In genomic region chr2:43513852-43514251, GRCm38 (mm10) we compare ENCODE assay signal across 24 mouse cellular contexts. TPM values are rescaled to one million over a fixed set of nuclear protein-coding genes. Genes with fewer than 3 reads are reported as not detected.
DNase-seq lines count a peak whose midpoint lies in the region; ATAC-seq and TF ChIP-seq lines count a peak whose summit lies in the region.
"Had no signal": no experiment of that assay in that cellular context is flagged by ENCODE, and none has a peak within 500 bp of the region (broad histone marks: within the 10 kb centered on the region; RNA-seq: fewer than 3 reads in every experiment).

No protein-coding gene starts in this region.

- peaks cover 6% of the 10 kb centered on the region; the same call in 1 of the 2 replicates for H3K4me1 ChIP-seq in liver, adult 2 months (ENCODE audit: control insufficient read depth, insufficient read depth, low read length)
- H3K4me1 ChIP-seq in liver, embryonic 11.5 days (replicated peaks; ENCODE audit: control insufficient read depth, insufficient read depth, low read length): no peaks in the 10 kb centered on the region
- H3K4me1 ChIP-seq: embryonic facial prominence, embryonic 13.5 days; forebrain, embryonic 12.5 days; heart, embryonic 10.5 days; hindbrain, embryonic 13.5 days had no signal

- peak overlapping the region; percentile 20; the same call in 1 of the 2 replicates for H3K4me3 ChIP-seq in liver, adult 2 months (ENCODE audit: insufficient read depth, low read depth, low read length)
- no peak overlapping the region for H3K4me3 ChIP-seq in liver, embryonic 11.5 days (ENCODE audit: low read depth, low read length)
- H3K4me3 ChIP-seq: embryonic facial prominence, embryonic 13.5 days; forebrain, embryonic 12.5 days; heart, embryonic 10.5 days; hindbrain, embryonic 13.5 days had no signal

- H3K36me3 ChIP-seq in liver, adult 2 months (ENCODE audit: control insufficient read depth, insufficient read depth, low read length): no peaks in the 10 kb centered on the region
- H3K36me3 ChIP-seq in liver, embryonic 11.5 days (ENCODE audit: control insufficient read depth, insufficient read depth, low read length): no peaks in the 10 kb centered on the region
- H3K36me3 ChIP-seq: embryonic facial prominence, embryonic 13.5 days; forebrain, embryonic 12.5 days; heart, embryonic 10.5 days; hindbrain, embryonic 13.5 days had no signal

- H3K4me2 ChIP-seq in liver, embryonic 11.5 days: no peak overlapping the region
- H3K4me2 ChIP-seq: embryonic facial prominence, embryonic 13.5 days; forebrain, embryonic 12.5 days; hindbrain, embryonic 13.5 days had no signal

- intact Hi-C loops in heart, postnatal 25 days (cut with DNase I): no loop called here

- ATAC-seq in liver, embryonic 11.5 days (replicated peaks; ENCODE audit: low FRiP score): no peak
- ATAC-seq: forebrain, embryonic 16.5 days; hindbrain, postnatal 0 days had no signal

- 16% methylated on average over 7 of the region's 7 CpGs for WGBS in liver, adult 2 months
- WGBS in liver, embryonic 11.5 days: 62% methylated on average over 7 of the region's 7 CpGs

- TF ChIP-seq POLR2A in liver, adult 2 months (IDR thresholded peaks at IDR 0.05; ENCODE audit: extremely low read depth, insufficient read depth, low read length): no peak
- TF ChIP-seq POLR2A in brain, embryonic 14.5 days (IDR thresholded peaks at IDR 0.05; ENCODE audit: borderline replicate concordance, extremely low read depth, insufficient read depth, insufficient read length, poor library complexity, severe bottlenecking): no peak

- no peak for TF ChIP-seq CTCF in liver, adult 2 months (IDR thresholded peaks at IDR 0.05; ENCODE audit: low read depth, low read length)
- no peak for TF ChIP-seq CTCF in brain, embryonic 14.5 days (IDR thresholded peaks at IDR 0.05; ENCODE audit: borderline replicate concordance, extremely low read depth, insufficient read depth, insufficient read length)

- no peaks in the 10 kb centered on the region for H3K9me3 ChIP-seq in liver, embryonic 11.5 days (ENCODE audit: control insufficient read depth, low read length)
- H3K9me3 ChIP-seq: embryonic facial prominence, embryonic 13.5 days; heart, embryonic 10.5 days had no signal

- DNase-seq in kidney, adult 8-10 months: peak; percentile 8 to 41
- DNase-seq in kidney, postnatal 4 days: no peak
- peak; percentile 88 for DNase-seq in liver, adult 2 months (ENCODE audit: extremely low read depth, low read depth, low spot score)
- no peak for DNase-seq in liver, embryonic 11.5 days (ENCODE audit: low spot score)
- peak; percentile 1 for DNase-seq in brain, embryonic 14.5 days (ENCODE audit: low read depth)
- DNase-seq in embryo, embryonic 11 days: peak; percentile 14
- no peak for DNase-seq in adrenal gland, adult 2 months
- DNase-seq in heart, postnatal 25 days (ENCODE audit: low spot score): no peak
- DNase-seq: adrenal gland, adult 8-10 months; cerebellum, adult 18-20 months; cerebellum, adult 9-11 months; cerebellum, postnatal 36 days; gastrocnemius, postnatal 10 days; heart, adult 18-20 months; heart, postnatal 10 days had no signal

- no peak overlapping the region for H3K27ac ChIP-seq in liver, adult 2 months (replicated peaks; ENCODE audit: insufficient read depth, low read depth, low read length)
- H3K27ac ChIP-seq in liver, embryonic 11.5 days (ENCODE audit: low read depth, low read length): no peak overlapping the region
- H3K27ac ChIP-seq: embryonic facial prominence, embryonic 13.5 days; forebrain, embryonic 12.5 days; heart, embryonic 10.5 days; hindbrain, embryonic 13.5 days; hindbrain, postnatal 0 days had no signal

- H3K79me2 ChIP-seq in liver, adult 2 months (ENCODE audit: control insufficient read depth, insufficient read depth, low read length): no peaks in the 10 kb centered on the region

- no peak overlapping the region for H3K9ac ChIP-seq in liver, adult 2 months (ENCODE audit: low read depth, low read length)
- no peak overlapping the region for H3K9ac ChIP-seq in liver, embryonic 11.5 days (ENCODE audit: low read depth, low read length)
- H3K9ac ChIP-seq: embryonic facial prominence, embryonic 13.5 days; forebrain, embryonic 12.5 days; hindbrain, embryonic 13.5 days had no signal

- no peaks in the 10 kb centered on the region for H3K27me3 ChIP-seq in liver, adult 2 months (ENCODE audit: control insufficient read depth, insufficient read depth, low read length)
- no peaks in the 10 kb centered on the region for H3K27me3 ChIP-seq in liver, embryonic 11.5 days (replicated peaks; ENCODE audit: control insufficient read depth, insufficient read depth, low read length)
- H3K27me3 ChIP-seq: CH12.LX; embryonic facial prominence, embryonic 13.5 days; forebrain, embryonic 12.5 days; hindbrain, embryonic 13.5 days had no signal

RNA-seq across cellular contexts. Expression of gene Kynu, which starts 41.3 kb away (rescaled TPM):
- 130 and 154 TPM in 2 replicates for total RNA-seq in liver, adult 2 months (2014; rRNA removed)
- 52.8 and 54.1 TPM in 2 replicates for polyA plus RNA-seq in liver, adult 2 months (2012; rRNA removed)
- 0.38 and 0.43 TPM in 2 replicates for polyA plus RNA-seq in liver, embryonic 11.5 days (2014; fragmentation: Nextera tagmentation; extraction: Ambion mirVana)
- 0.18 and 0.21 TPM in 2 replicates for polyA plus RNA-seq in brain, embryonic 14.5 days (2012; rRNA removed)
- under 1 TPM; 0.20 to 0.31 TPM for total RNA-seq in adrenal gland, adult 2 months (2021)
- polyA plus RNA-seq in adrenal gland, adult 2 months (2012; rRNA removed): not detected in 2 replicates
- total RNA-seq in heart, postnatal 25 days (2021): not detected
- total RNA-seq: gastrocnemius, postnatal 10 days; gastrocnemius, postnatal 4 days; hindbrain, postnatal 0 days had no signal
- polyA plus RNA-seq: heart, embryonic 14.5 days had no signal

Comparison
In these comparisons a context has a peak if more than half of its experiments do, and no peak if none do; other contexts are left out.
1. DNase-seq: peak in kidney, adult 8-10 months (2 of 2), liver, adult 2 months (single experiment), brain, embryonic 14.5 days (single experiment) and embryo, embryonic 11 days (single experiment); none in kidney, postnatal 4 days (0 of 2), liver, embryonic 11.5 days (single experiment), adrenal gland, adult 2 months (single experiment) and heart, postnatal 25 days (single experiment).
2. RNA of gene Kynu, which starts 41.3 kb away (polyA plus RNA-seq): 52.8 to 54.1 TPM in liver, adult 2 months; 0.38 to 0.43 TPM in liver, embryonic 11.5 days, 0.18 to 0.21 TPM in brain, embryonic 14.5 days and not detected in adrenal gland, adult 2 months; every median in the first group is over 10 times any median in the second.